Mouse (Mus musculus): Measurements from ENCODE around the gene Ms4a6b. TPM values are rescaled to one million over a fixed set of nuclear protein-coding genes. Genes with fewer than 3 reads are reported as not detected.
"Not testable (repeated sequence)": the region's sequence is repeated elsewhere in the genome, so short reads cannot be mapped to it uniquely, and the experiment has no call there.

Ms4a6b gene
- polyA plus RNA-seq, 2 experiments, result 6.9 to 10.0 TPM

GRCm38 (mm10) chr19:11492671-11493070 lies 23.6 kb upstream of the Ms4a6b start:
- Histone ChIP-seq H3K36me3 (ENCODE audit: control insufficient read depth, insufficient read depth, low read length) (no peaks in the 10 kb centered on the region), H3K4me3 (replicated peaks; ENCODE audit: low read length) (no peak overlapping the region), H3K27ac (replicated peaks; ENCODE audit: low read depth, low read length) (no peak overlapping the region), H3K4me1 (ENCODE audit: control insufficient read depth, insufficient read depth, low read length) (no peaks in the 10 kb centered on the region), H3K9me3 (ENCODE audit: control insufficient read depth, low read length) (no peaks in the 10 kb centered on the region), H3K4me2 (replicated peaks; ENCODE audit: low read depth, low read length, severe bottlenecking) (no peak overlapping the region), H3K27me3 (ENCODE audit: control insufficient read depth, insufficient read depth, low read length) (no peaks in the 10 kb centered on the region), H3K9ac (ENCODE audit: low read depth, low read length, severe bottlenecking) (no peak overlapping the region)
- no peak for TF ChIP-seq POLR2A (IDR thresholded peaks at IDR 0.05; ENCODE audit: borderline replicate concordance, extremely low read depth, insufficient read depth, insufficient read length)
- DNase-seq (ENCODE audit: low spot score) (no peak), ATAC-seq (ENCODE audit: low FRiP score, low read depth) (no peak)
- 68% methylated on average over 1 of the region's 1 CpGs for WGBS

GRCm38 (mm10) chr19:11494519-11494918 lies 21.8 kb upstream of the Ms4a6b start:
- H3K4me2 ChIP-seq (replicated peaks; ENCODE audit: low read depth, low read length, severe bottlenecking), result no peak overlapping the region
- H3K4me1 ChIP-seq (ENCODE audit: control insufficient read depth, insufficient read depth, low read length), result no peaks in the 10 kb centered on the region
- no peak for DNase-seq (ENCODE audit: low spot score)
- 85% methylated on average over 3 of the region's 3 CpGs for WGBS
- H3K9ac ChIP-seq (ENCODE audit: low read depth, low read length, severe bottlenecking), result no peak overlapping the region
- no peak for TF ChIP-seq POLR2A (IDR thresholded peaks at IDR 0.05; ENCODE audit: borderline replicate concordance, extremely low read depth, insufficient read depth, insufficient read length)
- H3K9me3 ChIP-seq (ENCODE audit: control insufficient read depth, low read length), result no peaks in the 10 kb centered on the region
- no peaks in the 10 kb centered on the region for H3K27me3 ChIP-seq (ENCODE audit: control insufficient read depth, insufficient read depth, low read length)
- ATAC-seq (ENCODE audit: low FRiP score, low read depth), result no peak
- no peaks in the 10 kb centered on the region for H3K36me3 ChIP-seq (ENCODE audit: control insufficient read depth, insufficient read depth, low read length)
- no peak overlapping the region for H3K27ac ChIP-seq (replicated peaks; ENCODE audit: low read depth, low read length)
- no peak overlapping the region for H3K4me3 ChIP-seq (replicated peaks; ENCODE audit: low read length)

- DNase-seq (ENCODE audit: low spot score), result no peak
- H3K36me3 ChIP-seq (ENCODE audit: control insufficient read depth, insufficient read depth, low read length), result no peaks in the 10 kb centered on the region
- ATAC-seq (ENCODE audit: low FRiP score, low read depth), result no peak
- 81% methylated on average over 6 of the region's 6 CpGs for WGBS
- no peak for TF ChIP-seq POLR2A (IDR thresholded peaks at IDR 0.05; ENCODE audit: borderline replicate concordance, extremely low read depth, insufficient read depth, insufficient read length)
- H3K4me3 ChIP-seq (replicated peaks; ENCODE audit: low read length), result no peak overlapping the region
- no peak overlapping the region for H3K27ac ChIP-seq (replicated peaks; ENCODE audit: low read depth, low read length)
- H3K9ac ChIP-seq (ENCODE audit: low read depth, low read length, severe bottlenecking), result no peak overlapping the region
- no peaks in the 10 kb centered on the region for H3K27me3 ChIP-seq (ENCODE audit: control insufficient read depth, insufficient read depth, low read length)
- H3K4me2 ChIP-seq (replicated peaks; ENCODE audit: low read depth, low read length, severe bottlenecking), result no peak overlapping the region
- H3K4me1 ChIP-seq (ENCODE audit: control insufficient read depth, insufficient read depth, low read length), result no peaks in the 10 kb centered on the region
- H3K9me3 ChIP-seq (ENCODE audit: control insufficient read depth, low read length), result no peaks in the 10 kb centered on the region
These were observed 20.0 kb upstream of the Ms4a6b start for GRCm38 (mm10) chr19:11496361-11496760.

GRCm38 (mm10) chr19:11497300-11497699 lies 19.0 kb upstream of the Ms4a6b start:
- H3K27ac ChIP-seq (replicated peaks; ENCODE audit: low read depth, low read length); H3K4me2 ChIP-seq (replicated peaks; ENCODE audit: low read depth, low read length, severe bottlenecking); H3K4me1 ChIP-seq (ENCODE audit: control insufficient read depth, insufficient read depth, low read length); H3K9ac ChIP-seq (ENCODE audit: low read depth, low read length, severe bottlenecking); DNase-seq (ENCODE audit: low spot score); ATAC-seq (ENCODE audit: low FRiP score, low read depth); H3K36me3 ChIP-seq (ENCODE audit: control insufficient read depth, insufficient read depth, low read length); H3K27me3 ChIP-seq (ENCODE audit: control insufficient read depth, insufficient read depth, low read length); H3K9me3 ChIP-seq (ENCODE audit: control insufficient read depth, low read length); H3K4me3 ChIP-seq (replicated peaks; ENCODE audit: low read length): not testable (repeated sequence)
- WGBS, result 78% methylated on average over 1 of the region's 1 CpGs

- Histone ChIP-seq H3K9ac (ENCODE audit: low read depth, low read length, severe bottlenecking) (no peak overlapping the region), H3K27me3 (ENCODE audit: control insufficient read depth, insufficient read depth, low read length) (no peaks in the 10 kb centered on the region), H3K4me1 (ENCODE audit: control insufficient read depth, insufficient read depth, low read length) (no peaks in the 10 kb centered on the region), H3K9me3 (ENCODE audit: control insufficient read depth, low read length) (no peaks in the 10 kb centered on the region), H3K4me3 (replicated peaks; ENCODE audit: low read length) (no peak overlapping the region), H3K4me2 (replicated peaks; ENCODE audit: low read depth, low read length, severe bottlenecking) (no peak overlapping the region), H3K36me3 (ENCODE audit: control insufficient read depth, insufficient read depth, low read length) (no peaks in the 10 kb centered on the region), H3K27ac (replicated peaks; ENCODE audit: low read depth, low read length) (no peak overlapping the region)
- 85% methylated on average over 1 of the region's 1 CpGs for WGBS
- TF ChIP-seq POLR2A (IDR thresholded peaks at IDR 0.05; ENCODE audit: borderline replicate concordance, extremely low read depth, insufficient read depth, insufficient read length), result no peak
- no peak for DNase-seq (ENCODE audit: low spot score)
- ATAC-seq (ENCODE audit: low FRiP score, low read depth), result no peak
These were observed 15.5 kb upstream of the Ms4a6b start for GRCm38 (mm10) chr19:11500796-11501195.

GRCm38 (mm10) chr19:11501326-11501725 lies 15.0 kb upstream of the Ms4a6b start:
- no peaks in the 10 kb centered on the region for H3K4me1 ChIP-seq (ENCODE audit: control insufficient read depth, insufficient read depth, low read length)
- H3K27me3 ChIP-seq (ENCODE audit: control insufficient read depth, insufficient read depth, low read length), result no peaks in the 10 kb centered on the region
- DNase-seq (ENCODE audit: low spot score) (no peak), ATAC-seq (ENCODE audit: low FRiP score, low read depth) (no peak)
- H3K4me3 ChIP-seq (replicated peaks; ENCODE audit: low read length), result no peak overlapping the region
- no peak for TF ChIP-seq POLR2A (IDR thresholded peaks at IDR 0.05; ENCODE audit: borderline replicate concordance, extremely low read depth, insufficient read depth, insufficient read length)
- H3K4me2 ChIP-seq (replicated peaks; ENCODE audit: low read depth, low read length, severe bottlenecking), result no peak overlapping the region
- no peak overlapping the region for H3K9ac ChIP-seq (ENCODE audit: low read depth, low read length, severe bottlenecking)
- no peaks in the 10 kb centered on the region for H3K9me3 ChIP-seq (ENCODE audit: control insufficient read depth, low read length)
- no peak overlapping the region for H3K27ac ChIP-seq (replicated peaks; ENCODE audit: low read depth, low read length)
- no peaks in the 10 kb centered on the region for H3K36me3 ChIP-seq (ENCODE audit: control insufficient read depth, insufficient read depth, low read length)
- 87% methylated on average over 4 of the region's 4 CpGs for WGBS
